Mouse (Mus musculus) neural tube, embryonic 13.5 days (tissue): ENCODE data around the gene Atp5b. TPM values are rescaled to one million over a fixed set of nuclear protein-coding genes. Genes with fewer than 3 reads are reported as not detected.

ENCODE experiments used
- ATAC-seq: fragments of 200-750 bp; cut with Nextera tagmentation; 2 replicates; pipeline ENCODE4 v1.8.0; 2017; ENCODE audit warnings: low read depth, mild to moderate bottlenecking, moderate TSS enrichment, moderate library complexity
- H3K27ac ChIP-seq: fragments of 300-500 bp; sonication (generic); replicated peaks from 2 replicates; pipeline ENCODE4 v1.5.1; 2015; ENCODE audit warnings: moderate library complexity, mild to moderate bottlenecking, inconsistent platforms
- H3K27me3 ChIP-seq: fragments of 300-500 bp; sonication (generic); 2 replicates; pipeline ENCODE4 v1.6.1; 2015; ENCODE audit warnings: mild to moderate bottlenecking, inconsistent platforms
- H3K36me3 ChIP-seq: fragments of 300-500 bp; sonication (generic); 2 replicates; pipeline ENCODE4 v1.6.1; 2015; ENCODE audit warnings: mild to moderate bottlenecking, inconsistent platforms
- H3K4me1 ChIP-seq: fragments of 300-500 bp; sonication (generic); replicated peaks from 2 replicates; pipeline ENCODE4 v1.6.1; 2015; ENCODE audit warnings: inconsistent platforms
- H3K4me2 ChIP-seq: fragments of 300-500 bp; sonication (generic); 2 replicates; pipeline ENCODE4 v1.6.1; 2015; ENCODE audit warnings: inconsistent platforms, mild to moderate bottlenecking, moderate library complexity
- H3K4me3 ChIP-seq: fragments of 300-500 bp; sonication (generic); 2 replicates; pipeline ENCODE4 v1.5.1; 2015; ENCODE audit warnings: mild to moderate bottlenecking, inconsistent platforms
- H3K9ac ChIP-seq: fragments of 300-500 bp; sonication (generic); 2 replicates; pipeline ENCODE4 v1.6.1; 2015; ENCODE audit warnings: moderate library complexity, mild to moderate bottlenecking, inconsistent platforms
- H3K9me3 ChIP-seq: fragments of 300-500 bp; sonication (generic); 2 replicates; pipeline ENCODE4 v1.6.1; 2016; ENCODE audit warnings: inconsistent platforms
- WGBS: fragments of 180-500 bp; shearing (Covaris S2); methylation state at CpG from one replicate; pipeline ENCODE4 v1.1.7; 2015; 5-methylcytosine and 5-hydroxymethylcytosine counted together
- microRNA counts: library from miRNA; unstranded; fragments of <30 nt; microRNA quantifications from one replicate; lab custom pipeline; 2016
- microRNA-seq: library from miRNA; unstranded; fragments of <30 nt; microRNA quantifications from one replicate; pipeline ENCODE4, GENCODE M21; 2016
- polyA plus RNA-seq: library from polyadenylated mRNA; unstranded; fragments of >200 nt; fragmentation: Nextera tagmentation; extraction: Ambion mirVana; gene quantifications from 2 replicates; pipeline ENCODE4 v1.2.1, GENCODE M21; 2015

Atp5b gene
- polyA plus RNA-seq, 1 experiment from 2014 or later, result 2,171 TPM

- H3K27me3 ChIP-seq, result no peaks in the 10 kb centered on the region
- no peak overlapping the region for H3K4me2 ChIP-seq
- H3K9ac ChIP-seq, result no peak overlapping the region
- H3K4me3 ChIP-seq, result no peak overlapping the region
- no peaks in the 10 kb centered on the region for H3K9me3 ChIP-seq
- no peaks in the 10 kb centered on the region for H3K4me1 ChIP-seq
- no peak overlapping the region for H3K27ac ChIP-seq
- ATAC-seq, result no peak
- peaks cover 91% of the 10 kb centered on the region for H3K36me3 ChIP-seq
- 97% methylated on average over 9 of the region's 9 CpGs for WGBS
Measured at GRCm38 (mm10) chr10:128124831-128125230, 41.8 kb downstream of the Atp5b start.

GRCm38 (mm10) chr10:128125951-128126350 lies 42.9 kb downstream of the Atp5b start:
- no peak overlapping the region for H3K4me2 ChIP-seq
- whole genome bisulfite sequencing, result 95% methylated on average over 14 of the region's 14 CpGs

DNA sequence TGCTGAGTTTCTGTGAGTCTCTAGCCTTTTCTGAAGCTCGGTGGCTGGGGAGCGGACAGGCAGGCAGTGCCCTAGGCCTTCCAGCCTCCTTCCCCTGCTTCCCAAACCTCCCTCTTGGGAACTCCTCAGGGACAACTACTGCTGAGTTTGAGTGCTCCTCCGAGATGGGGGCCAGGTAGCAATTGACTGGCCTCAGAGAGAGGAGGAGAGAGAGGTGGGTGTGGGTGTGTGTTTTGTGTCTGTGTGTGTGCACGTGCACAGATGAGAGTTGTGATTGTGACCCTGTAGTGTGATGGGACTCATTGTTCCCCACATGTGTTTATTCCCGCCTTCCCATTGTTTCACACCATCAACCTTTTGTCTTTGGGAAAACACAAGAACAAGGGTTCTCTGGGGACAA lies 44.4 kb downstream of the Atp5b start:
- Histone ChIP-seq H3K27me3 (no peaks in the 10 kb centered on the region), H3K4me1 (no peaks in the 10 kb centered on the region), H3K4me2 (no peak overlapping the region), H3K9me3 (no peaks in the 10 kb centered on the region), H3K4me3 (no peak overlapping the region), H3K9ac (no peak overlapping the region), H3K27ac (no peak overlapping the region), H3K36me3 (peaks cover 86% of the 10 kb centered on the region)
- 59% methylated on average over 5 of the region's 5 CpGs for WGBS
- ATAC-seq, result no peak

More at GRCm38 (mm10) chr10:128125951-128126350, 42.9 kb downstream of the Atp5b start:
- no peak for ATAC-seq
- no peaks in the 10 kb centered on the region for H3K27me3 ChIP-seq
- H3K4me3 ChIP-seq, result no peak overlapping the region
- no peak overlapping the region for H3K9ac ChIP-seq
- peaks cover 90% of the 10 kb centered on the region for H3K36me3 ChIP-seq
- no peak overlapping the region for H3K27ac ChIP-seq
- no peaks in the 10 kb centered on the region for H3K9me3 ChIP-seq
- no peaks in the 10 kb centered on the region for H3K4me1 ChIP-seq

- no peaks in the 10 kb centered on the region for H3K27me3 ChIP-seq
- H3K9me3 ChIP-seq, result no peaks in the 10 kb centered on the region
- WGBS, result 88% methylated on average over 8 of the region's 8 CpGs
- H3K27ac ChIP-seq, result no peak overlapping the region
- H3K36me3 ChIP-seq, result peaks cover 79% of the 10 kb centered on the region
- H3K9ac ChIP-seq, result no peak overlapping the region
- no peak overlapping the region for H3K4me3 ChIP-seq
- H3K4me1 ChIP-seq, result no peaks in the 10 kb centered on the region
- ATAC-seq, result no peak
- H3K4me2 ChIP-seq, result no peak overlapping the region
Measured at GRCm38 (mm10) chr10:128128143-128128542, 45.1 kb downstream of the Atp5b start.

DNA sequence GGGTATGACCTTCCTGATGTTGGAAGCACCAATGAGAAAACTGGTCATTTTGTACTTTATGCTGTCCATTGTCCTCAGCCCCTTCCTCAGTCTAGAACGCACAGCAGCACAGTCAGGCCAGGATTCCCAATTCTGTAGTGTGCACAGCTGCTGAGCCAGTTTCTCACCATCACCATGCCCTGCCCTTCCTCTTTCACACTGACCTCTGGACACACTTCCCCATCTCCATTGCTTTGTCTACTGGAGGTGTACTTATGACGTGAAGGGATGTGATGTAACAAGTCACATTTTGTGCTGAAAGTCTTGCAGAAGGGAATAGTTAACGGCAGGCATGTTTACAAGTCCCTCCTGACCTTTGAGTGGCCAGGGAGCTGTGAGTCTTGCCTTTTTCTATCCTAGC lies 48.2 kb downstream of the Atp5b start:
- no peaks in the 10 kb centered on the region for H3K27me3 ChIP-seq
- no peak overlapping the region for H3K4me2 ChIP-seq
- H3K9me3 ChIP-seq, result no peaks in the 10 kb centered on the region
- ATAC-seq, result no peak
- no peak overlapping the region for H3K9ac ChIP-seq
- H3K4me3 ChIP-seq, result no peak overlapping the region
- WGBS, result 86% methylated on average over 3 of the region's 3 CpGs
- H3K36me3 ChIP-seq, result peaks cover 54% of the 10 kb centered on the region
- H3K4me1 ChIP-seq, result 0 out of 2 replicates have a peak, but pooled peaks cover 3% of the 10 kb centered on the region
- no peak overlapping the region for H3K27ac ChIP-seq

GRCm38 (mm10) chr10:128131812-128132211 lies 48.7 kb downstream of the Atp5b start:
- H3K4me1 ChIP-seq, result 0 out of 2 replicates have a peak, but pooled peaks cover 3% of the 10 kb centered on the region
- no peaks in the 10 kb centered on the region for H3K27me3 ChIP-seq
- no peak overlapping the region for H3K4me2 ChIP-seq
- H3K9ac ChIP-seq, result no peak overlapping the region
- ATAC-seq, result no peak
- no peak overlapping the region for H3K4me3 ChIP-seq
- peaks cover 49% of the 10 kb centered on the region for H3K36me3 ChIP-seq
- H3K9me3 ChIP-seq, result no peaks in the 10 kb centered on the region
- no peak overlapping the region for H3K27ac ChIP-seq

- no peak for ATAC-seq
- H3K9ac ChIP-seq, result no peak overlapping the region; the same call in 1 of the 2 replicates
- H3K27me3 ChIP-seq, result no peaks in the 10 kb centered on the region
- H3K9me3 ChIP-seq, result no peaks in the 10 kb centered on the region
- WGBS, result 38% methylated on average over 13 of the region's 13 CpGs
- H3K27ac ChIP-seq, result no peak overlapping the region
- no peak overlapping the region for H3K4me3 ChIP-seq
- 0 out of 2 replicates have a peak, but pooled peaks cover 3% of the 10 kb centered on the region for H3K4me1 ChIP-seq
- H3K4me2 ChIP-seq, result no peak overlapping the region
- H3K36me3 ChIP-seq, result peaks cover 44% of the 10 kb centered on the region
Measured at GRCm38 (mm10) chr10:128133650-128134332, 50.7 kb downstream of the Atp5b start.

- no peak overlapping the region for H3K4me3 ChIP-seq
- no peak for ATAC-seq
- WGBS, result 92% methylated on average over 6 of the region's 6 CpGs
- peaks cover 32% of the 10 kb centered on the region for H3K36me3 ChIP-seq
- no peaks in the 10 kb centered on the region for H3K27me3 ChIP-seq
- H3K27ac ChIP-seq, result no peak overlapping the region
- 0 out of 2 replicates have a peak, but pooled peaks cover 3% of the 10 kb centered on the region for H3K4me1 ChIP-seq
- H3K9ac ChIP-seq, result no peak overlapping the region
- H3K4me2 ChIP-seq, result no peak overlapping the region
- H3K9me3 ChIP-seq, result no peaks in the 10 kb centered on the region
Measured at GRCm38 (mm10) chr10:128135374-128135773, 52.3 kb downstream of the Atp5b start.

MicroRNA genes within 50 kb of the gene (microRNA counts, 519-probe panel; counts per million panel counts)
- microRNA mmu-miR-677 (lab: Ali Mortazavi, UCI), result not detected

Small RNAs within 50 kb of the gene (microRNA-seq; reads per million reads assigned to microRNA genes)
- gene Mir677, result 12.6 reads per million, percentile 29 among the genes with 10 or more reads in this experiment

Other genes with a start within 250 kb of the Atp5b start
- gene Rdh19, start 233.3 kb upstream of the Atp5b start, polyA plus RNA-seq, result not detected in 2 replicates
- gene Rdh16f2, start 216.8 kb upstream of the Atp5b start, polyA plus RNA-seq, result not detected in 2 replicates
- not detected in 2 replicates for gene Rdh7, start 194.5 kb upstream of the Atp5b start, polyA plus RNA-seq
- gene Sdr9c7, start 184.8 kb upstream of the Atp5b start, polyA plus RNA-seq, result not detected in 2 replicates
- not detected in 2 replicates for gene Hsd17b6, start 75.7 kb upstream of the Atp5b start, polyA plus RNA-seq
- 32.1 and 35.9 TPM in 2 replicates for gene Prim1, start 68.1 kb upstream of the Atp5b start, polyA plus RNA-seq
- gene Naca, start 47.7 kb upstream of the Atp5b start, polyA plus RNA-seq, result 612 and 618 TPM in 2 replicates
- gene Ptges3, start 24.3 kb upstream of the Atp5b start, polyA plus RNA-seq, result 448 and 456 TPM in 2 replicates
- 10.9 and 12.2 TPM in 2 replicates for gene Baz2a, start 8.3 kb downstream of the Atp5b start, polyA plus RNA-seq
- gene Rbms2, start 97.0 kb downstream of the Atp5b start, polyA plus RNA-seq, result 12.4 and 12.7 TPM in 2 replicates
- 1.1 and 1.7 TPM in 2 replicates for gene Gls2, start 111.2 kb downstream of the Atp5b start, polyA plus RNA-seq
- 21.3 and 21.5 TPM in 2 replicates for gene Spryd4, start 128.5 kb downstream of the Atp5b start, polyA plus RNA-seq
- gene Mip, start 142.6 kb downstream of the Atp5b start, polyA plus RNA-seq, result not detected in 2 replicates
- 24.0 and 31.2 TPM in 2 replicates for gene Timeless, start 148.8 kb downstream of the Atp5b start, polyA plus RNA-seq
- 0.17 and 0.32 TPM in 2 replicates for gene Apon, start 170.8 kb downstream of the Atp5b start, polyA plus RNA-seq
- gene Apof, start 185.4 kb downstream of the Atp5b start, polyA plus RNA-seq, result not detected in 2 replicates
- 22.6 and 23.7 TPM in 2 replicates for gene Stat2, start 187.3 kb downstream of the Atp5b start, polyA plus RNA-seq
- gene Il23a, start 215.5 kb downstream of the Atp5b start, polyA plus RNA-seq, result 0.25 and 0.38 TPM in 2 replicates
- 22.2 and 24.3 TPM in 2 replicates for gene Pan2, start 220.1 kb downstream of the Atp5b start, polyA plus RNA-seq
- gene Cnpy2, start 239.2 kb downstream of the Atp5b start, polyA plus RNA-seq, result 221 and 241 TPM in 2 replicates